Mouse (Mus musculus): Measurements from ENCODE around the gene Adipor2. TPM values are rescaled to one million over a fixed set of nuclear protein-coding genes. Genes with fewer than 3 reads are reported as not detected.

Gene Adipor2
- total RNA-seq, 2 experiments from 2014 or later: 56.1 to 58.0 TPM

- intact Hi-C loops (cut with DNase I): loop anchor here (5.0 kb wide), 2 partner anchors 42 to 67 kb away; no protein-coding TSS in a partner anchor
- DNase-seq (ENCODE audit: low spot score): no peak
These were observed 11.8 kb upstream of the Adipor2 start for GRCm38 (mm10) chr6:119429311-119429710.

GRCm38 (mm10) chr6:119428611-119429010 lies 11.1 kb upstream of the Adipor2 start:
- no peak for DNase-seq (ENCODE audit: low spot score)
- intact Hi-C loops (cut with DNase I): loop anchor here (5.0 kb wide), 2 partner anchors 41 to 66 kb away; no protein-coding TSS in a partner anchor

- DNase-seq (ENCODE audit: low spot score): no peak
- intact Hi-C loops (cut with DNase I): no loop called here
These were observed 3.5 kb upstream of the Adipor2 start for GRCm38 (mm10) chr6:119421001-119421400.

- DNase-seq (ENCODE audit: low spot score): no peak
- intact Hi-C loops (cut with DNase I): no loop called here
These were observed 2.9 kb upstream of the Adipor2 start for GRCm38 (mm10) chr6:119420357-119420756.

GRCm38 (mm10) chr6:119419412-119419811 lies 1.9 kb upstream of the Adipor2 start:
- DNase-seq (ENCODE audit: low spot score): no peak
- intact Hi-C loops (cut with DNase I): no loop called here

GRCm38 (mm10) chr6:119418392-119419251 lies 1.1 kb upstream of the Adipor2 start:
- intact Hi-C loops (cut with DNase I): no loop called here

GRCm38 (mm10) chr6:119417821-119418220 lies 317 bp upstream of the Adipor2 start:
- intact Hi-C loops (cut with DNase I): no loop called here

More at GRCm38 (mm10) chr6:119418392-119419251, 1.1 kb upstream of the Adipor2 start:
- peak; percentile 51 for DNase-seq (ENCODE audit: low spot score)

GRCm38 (mm10) chr6:119416643-119417042 lies 861 bp downstream of the Adipor2 start:
- intact Hi-C loops (cut with DNase I): no loop called here

More at GRCm38 (mm10) chr6:119417821-119418220, 317 bp upstream of the Adipor2 start:
- no peak for DNase-seq (ENCODE audit: low spot score)

GRCm38 (mm10) chr6:119414262-119415043 lies 3.1 kb downstream of the Adipor2 start:
- intact Hi-C loops (cut with DNase I): no loop called here

More at GRCm38 (mm10) chr6:119416643-119417042, 861 bp downstream of the Adipor2 start:
- DNase-seq (ENCODE audit: low spot score): no peak

GRCm38 (mm10) chr6:119412588-119412987 lies 4.9 kb downstream of the Adipor2 start:
- intact Hi-C loops (cut with DNase I): no loop called here
- no peak for DNase-seq (ENCODE audit: low spot score)

More at GRCm38 (mm10) chr6:119414262-119415043, 3.1 kb downstream of the Adipor2 start:
- no peak for DNase-seq (ENCODE audit: low spot score)

- no peak for DNase-seq (ENCODE audit: low spot score)
- intact Hi-C loops (cut with DNase I): no loop called here
These were observed 6.0 kb downstream of the Adipor2 start for GRCm38 (mm10) chr6:119411511-119411910.

GRCm38 (mm10) chr6:119409766-119410165 lies 7.7 kb downstream of the Adipor2 start:
- intact Hi-C loops (cut with DNase I): no loop called here
- no peak for DNase-seq (ENCODE audit: low spot score)

- no peak for DNase-seq (ENCODE audit: low spot score)
- intact Hi-C loops (cut with DNase I): no loop called here
These were observed 8.9 kb downstream of the Adipor2 start for GRCm38 (mm10) chr6:119408582-119408981.

GRCm38 (mm10) chr6:119407818-119408217 lies 9.7 kb downstream of the Adipor2 start:
- no peak for DNase-seq (ENCODE audit: low spot score)
- intact Hi-C loops (cut with DNase I): no loop called here

GRCm38 (mm10) chr6:119406528-119406927 lies 11.0 kb downstream of the Adipor2 start:
- no peak for DNase-seq (ENCODE audit: low spot score)
- intact Hi-C loops (cut with DNase I): no loop called here

GRCm38 (mm10) chr6:119405310-119405709 lies 12.2 kb downstream of the Adipor2 start:
- no peak for DNase-seq (ENCODE audit: low spot score)
- intact Hi-C loops (cut with DNase I): no loop called here

- DNase-seq (ENCODE audit: low spot score): no peak
- intact Hi-C loops (cut with DNase I): no loop called here
These were observed 12.7 kb downstream of the Adipor2 start for GRCm38 (mm10) chr6:119404854-119405253.

GRCm38 (mm10) chr6:119402976-119403375 lies 14.5 kb downstream of the Adipor2 start:
- intact Hi-C loops (cut with DNase I): no loop called here
- DNase-seq (ENCODE audit: low spot score): no peak

GRCm38 (mm10) chr6:119401545-119402304 lies 15.8 kb downstream of the Adipor2 start:
- intact Hi-C loops (cut with DNase I): no loop called here
- DNase-seq (ENCODE audit: low spot score): no peak

GRCm38 (mm10) chr6:119400649-119401048 lies 16.9 kb downstream of the Adipor2 start:
- intact Hi-C loops (cut with DNase I): no loop called here
- no peak for DNase-seq (ENCODE audit: low spot score)

All from heart, postnatal 25 days (tissue).